Mouse (Mus musculus) heart, postnatal 0 days (tissue): ENCODE measurements at regions not wholly inside any gene's neighbourhood (a gene's known extent, or its start where the extent isn't known, plus 50 kb on each side); places are given as distances from the start of the nearest gene placed in this dataset.

ENCODE experiments used
- ATAC-seq: fragments of 200-750 bp; cut with Nextera tagmentation; 2 replicates; pipeline ENCODE4 v1.8.0; 2017; ENCODE audit warnings: low read depth, moderate number of reproducible peaks, moderate library complexity; ENCODE audit not compliant: insufficient read depth
- DNase-seq: peaks from one replicate; pipeline ENCODE4 v3.0.0-alpha.2; 2016; ENCODE audit warnings: low spot score
- H3K27ac ChIP-seq: fragments of 300-500 bp; sonication (generic); 2 replicates; pipeline ENCODE4 v1.5.1; 2014; ENCODE audit warnings: low read depth, mild to moderate bottlenecking
- H3K27me3 ChIP-seq: fragments of 300-500 bp; sonication (generic); 2 replicates; pipeline ENCODE4 v1.6.1; 2014; ENCODE audit warnings: low read length, mixed read lengths; ENCODE audit not compliant: control insufficient read depth, insufficient read depth
- H3K36me3 ChIP-seq: fragments of 300-500 bp; sonication (generic); replicated peaks from 2 replicates; pipeline ENCODE4 v1.6.1; 2014; ENCODE audit warnings: low read length, mixed read lengths; ENCODE audit not compliant: control insufficient read depth, insufficient read depth
- H3K4me1 ChIP-seq: fragments of 300-500 bp; sonication (generic); 2 replicates; pipeline ENCODE4 v1.6.1; 2014; ENCODE audit warnings: antibody characterized with exemption; ENCODE audit not compliant: control insufficient read depth, insufficient read depth
- H3K4me2 ChIP-seq: fragments of 300-500 bp; sonication (generic); 2 replicates; pipeline ENCODE4 v1.6.1; 2014; ENCODE audit warnings: low read depth, mild to moderate bottlenecking, low read length, moderate library complexity
- H3K4me3 ChIP-seq: fragments of 300-500 bp; sonication (generic); 2 replicates; pipeline ENCODE4 v1.5.1; 2014; ENCODE audit warnings: low read depth, low read length
- H3K9ac ChIP-seq: fragments of 300-500 bp; sonication (generic); replicated peaks from 2 replicates; pipeline ENCODE4 v1.6.1; 2014; ENCODE audit warnings: low read depth, low read length, mixed read lengths
- H3K9me3 ChIP-seq: fragments of 300-500 bp; sonication (generic); replicated peaks from 2 replicates; pipeline ENCODE4 v1.6.1; 2016; ENCODE audit warnings: low read length; ENCODE audit not compliant: control insufficient read depth
- CTCF ChIP-seq: IDR thresholded peaks from 2 replicates; pipeline ENCODE4 v1.5.1; 2016; ENCODE audit warnings: antibody characterized with exemption, control low read depth, low read depth
- EP300 ChIP-seq: IDR thresholded peaks from 2 replicates; pipeline ENCODE4 v1.6.1; 2016; ENCODE audit warnings: antibody characterized with exemption, low read depth
- WGBS: fragments of 180-500 bp; shearing (Covaris S2); extraction: QIAGEN DNeasy Blood & Tissue Kit; methylation state at CpG from one replicate; pipeline ENCODE4 v1.1.7; 2014; 5-methylcytosine and 5-hydroxymethylcytosine counted together

DNA sequence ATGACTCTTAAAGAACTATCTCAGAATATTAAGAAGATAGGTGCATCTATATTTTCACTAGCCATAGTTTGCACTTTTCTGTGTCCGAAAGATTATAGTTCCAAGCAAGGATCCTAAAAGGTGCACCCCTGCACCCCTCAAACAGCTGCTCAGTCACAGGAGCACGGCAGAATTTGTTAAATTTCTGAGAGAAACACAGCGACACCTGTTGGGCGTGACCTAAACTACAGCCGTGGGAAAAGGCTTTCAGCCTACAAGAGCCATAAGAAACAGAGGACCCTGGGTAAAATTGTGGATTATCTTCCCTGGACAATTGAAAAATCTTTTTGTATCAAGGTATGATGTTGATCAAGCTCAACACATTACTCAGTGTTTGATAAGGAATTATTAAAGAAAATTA, 214.7 kb upstream of the Pmfbp1 start:
- no peak for ATAC-seq
- Histone ChIP-seq H3K4me1 (no peaks in the 10 kb centered on the region), H3K4me3 (no peak overlapping the region), H3K27ac (no peak overlapping the region), H3K27me3 (no peaks in the 10 kb centered on the region), H3K9ac (no peak overlapping the region), H3K4me2 (no peak overlapping the region), H3K36me3 (no peaks in the 10 kb centered on the region), H3K9me3 (no peaks in the 10 kb centered on the region)
- TF ChIP-seq CTCF (peak; percentile 48), EP300 (no peak)
- DNase-seq: peak; percentile 9
- WGBS: 12% methylated on average over 5 of the region's 5 CpGs

GRCm38 (mm10) chr8:109280540-109280939, 213.3 kb upstream of the Pmfbp1 start:
- no peak overlapping the region for H3K4me2 ChIP-seq
- no peak for TF ChIP-seq CTCF
- TF ChIP-seq EP300: no peak
- no peak overlapping the region for H3K27ac ChIP-seq
- no peaks in the 10 kb centered on the region for H3K4me1 ChIP-seq
- no peaks in the 10 kb centered on the region for H3K9me3 ChIP-seq
- DNase-seq: no peak
- ATAC-seq: no peak
- H3K9ac ChIP-seq: no peak overlapping the region
- H3K27me3 ChIP-seq: no peaks in the 10 kb centered on the region
- 76% methylated on average over 2 of the region's 2 CpGs for WGBS
- no peak overlapping the region for H3K4me3 ChIP-seq
- no peaks in the 10 kb centered on the region for H3K36me3 ChIP-seq

DNA sequence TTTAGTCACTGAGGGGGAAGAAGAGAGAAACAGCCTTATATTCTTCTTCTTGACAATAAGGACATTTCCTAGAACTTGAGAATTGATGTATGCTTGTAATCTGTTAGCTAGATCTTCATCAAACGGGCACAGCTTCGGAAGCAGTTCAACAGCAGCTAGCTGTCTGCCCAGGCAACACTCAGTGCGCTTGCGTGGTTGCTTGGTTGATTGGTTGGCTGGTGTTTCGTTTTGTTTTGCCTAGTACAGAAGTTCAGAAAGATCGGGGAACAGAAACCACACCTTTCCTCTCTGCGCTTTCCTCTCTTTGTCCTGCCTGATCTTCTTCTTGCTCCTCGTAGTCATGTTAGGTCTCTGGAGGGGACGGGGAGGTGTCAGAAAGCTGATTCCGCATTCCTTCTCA, 212.2 kb upstream of the Pmfbp1 start:
- H3K4me2 ChIP-seq: peak overlapping the region; percentile 30; the same call in 1 of the 2 replicates
- H3K9me3 ChIP-seq: no peaks in the 10 kb centered on the region
- H3K4me1 ChIP-seq: no peaks in the 10 kb centered on the region
- H3K4me3 ChIP-seq: no peak overlapping the region
- no peak for ATAC-seq
- WGBS: 35% methylated on average over 10 of the region's 10 CpGs
- TF ChIP-seq EP300 (no peak), CTCF (no peak)
- no peak for DNase-seq
- no peaks in the 10 kb centered on the region for H3K27me3 ChIP-seq
- no peak overlapping the region for H3K27ac ChIP-seq
- no peak overlapping the region for H3K9ac ChIP-seq
- H3K36me3 ChIP-seq: no peaks in the 10 kb centered on the region

GRCm38 (mm10) chr8:109310670-109311386, 183.0 kb upstream of the Pmfbp1 start:
- ATAC-seq (no peak), DNase-seq (no peak)
- no peaks in the 10 kb centered on the region for H3K36me3 ChIP-seq
- no peak overlapping the region for H3K4me2 ChIP-seq
- H3K27me3 ChIP-seq: no peaks in the 10 kb centered on the region
- H3K27ac ChIP-seq: no peak overlapping the region
- no peaks in the 10 kb centered on the region for H3K9me3 ChIP-seq
- no peaks in the 10 kb centered on the region for H3K4me1 ChIP-seq
- 82% methylated on average over 17 of the region's 17 CpGs for WGBS
- no peak for TF ChIP-seq EP300
- no peak for TF ChIP-seq CTCF
- no peak overlapping the region for H3K9ac ChIP-seq
- no peak overlapping the region for H3K4me3 ChIP-seq

DNA sequence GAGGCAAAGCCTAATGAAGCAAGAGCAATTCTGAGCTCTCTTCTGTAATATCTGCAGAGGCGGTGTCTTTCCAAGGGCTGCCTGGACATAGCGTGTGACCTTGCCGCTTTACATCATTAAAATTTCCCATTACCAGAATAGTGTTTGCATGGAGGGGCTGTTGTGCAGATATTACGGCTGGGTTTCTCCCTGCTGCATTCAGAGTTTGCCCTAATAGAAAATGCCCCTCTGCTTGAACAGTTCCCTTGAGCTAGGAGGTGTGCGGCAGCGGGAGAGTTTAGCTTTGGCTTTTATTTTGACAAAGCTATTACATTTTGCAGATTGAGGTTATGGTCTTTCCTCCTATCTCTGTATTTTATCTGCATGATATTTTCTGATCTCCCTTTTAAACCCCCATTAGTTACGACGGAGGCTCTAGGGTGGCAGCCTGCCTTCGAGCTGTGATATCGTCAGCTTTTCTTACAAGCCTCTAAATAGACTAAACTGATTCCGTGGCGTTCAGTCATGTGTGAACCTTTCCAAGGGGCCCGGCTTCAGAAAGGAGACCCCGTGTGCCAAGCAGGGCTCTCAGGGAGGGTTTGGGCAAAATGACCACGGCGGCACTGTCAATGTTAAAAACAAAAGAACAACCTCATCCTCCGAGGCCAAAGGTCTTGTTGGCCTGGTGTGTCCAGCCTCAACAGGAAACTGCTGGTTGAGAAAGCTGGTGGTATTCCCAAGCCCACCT, 182.2 kb upstream of the Pmfbp1 start:
- Histone ChIP-seq H3K27me3 (no peaks in the 10 kb centered on the region), H3K27ac (no peak overlapping the region), H3K4me2 (no peak overlapping the region), H3K9ac (no peak overlapping the region), H3K36me3 (no peaks in the 10 kb centered on the region), H3K9me3 (no peaks in the 10 kb centered on the region), H3K4me1 (no peaks in the 10 kb centered on the region), H3K4me3 (no peak overlapping the region)
- DNase-seq: no peak
- WGBS: 63% methylated on average over 17 of the region's 17 CpGs
- TF ChIP-seq EP300: no peak
- no peak for TF ChIP-seq CTCF
- no peak for ATAC-seq
